Mouse (Mus musculus): ENCODE measurements around the gene Sergef.
A peak's percentile ranks its signal among the peaks of the same experiment; 100 is the strongest.

The Sergef gene

DNA sequence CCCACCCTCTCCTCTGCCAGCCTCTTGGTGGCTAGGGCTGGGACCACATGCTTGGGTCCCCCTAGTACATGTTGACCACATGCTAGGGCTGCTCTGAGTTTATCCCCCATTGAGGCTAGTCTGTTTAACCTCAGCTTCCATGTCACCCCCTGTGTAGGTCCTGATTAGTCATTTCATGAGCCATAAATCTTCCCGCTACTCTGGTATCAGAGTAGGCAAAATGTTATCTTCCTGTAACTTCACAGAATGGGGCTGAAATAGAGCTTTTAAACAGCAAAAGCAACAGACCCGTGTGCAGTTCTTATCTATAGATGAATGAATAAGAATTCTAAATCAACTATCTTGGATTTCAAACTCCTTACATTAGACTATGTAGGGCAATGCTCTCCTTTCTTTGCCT lies 138.1 kb downstream of the Sergef start:
- DNase-seq (ENCODE audit: low read depth) = peak; percentile 13

- DNase-seq (ENCODE audit: low read depth) = peak; percentile 79
Measured at GRCm38 (mm10) chr7:46499561-46499960, 140.0 kb downstream of the Sergef start.

- DNase-seq (ENCODE audit: low read depth) = no peak
Measured at GRCm38 (mm10) chr7:46492134-46492678, 147.4 kb downstream of the Sergef start.

GRCm38 (mm10) chr7:46487354-46487753 lies 152.3 kb downstream of the Sergef start:
- DNase-seq (ENCODE audit: low read depth) = no peak

DNA sequence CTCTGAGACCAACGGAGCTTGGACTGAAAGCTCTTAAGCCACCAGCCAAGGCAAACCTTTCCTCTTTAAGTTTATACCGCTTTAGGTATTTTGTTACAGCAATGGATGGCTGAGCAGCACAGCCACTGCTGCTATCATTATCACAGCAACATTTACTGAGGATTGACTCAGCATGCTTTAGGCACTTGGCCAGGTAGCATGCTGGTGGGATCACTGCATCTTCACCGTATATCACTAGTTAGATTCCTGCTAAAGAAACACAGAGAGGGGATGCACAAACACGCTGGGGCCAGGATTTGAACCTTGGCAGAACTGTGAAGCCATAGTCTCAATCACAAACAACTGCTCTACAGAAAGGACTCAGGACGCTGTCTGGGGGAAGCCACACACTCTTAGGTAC lies 152.8 kb downstream of the Sergef start:
- DNase-seq (ENCODE audit: low read depth) = no peak

DNA sequence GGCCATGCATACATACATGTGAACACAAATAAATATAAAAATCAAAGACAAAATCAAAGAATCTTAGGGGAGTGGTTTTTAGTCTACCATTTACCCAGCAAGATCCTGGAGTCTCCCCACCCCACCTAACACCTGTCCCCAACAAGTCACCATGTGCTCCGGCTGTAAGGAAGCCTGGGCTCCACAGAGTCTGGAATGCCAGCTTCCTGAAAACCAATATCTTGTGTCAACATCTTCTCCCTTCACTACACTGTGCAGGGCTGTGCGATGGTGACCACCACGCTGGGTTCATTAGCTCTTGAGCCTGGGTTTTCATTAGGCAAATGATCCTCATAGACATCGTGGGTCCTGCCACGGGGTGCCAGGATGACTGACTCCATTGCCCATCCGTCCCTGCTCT lies 155.4 kb downstream of the Sergef start:
- no peak for DNase-seq (ENCODE audit: low read depth)

GRCm38 (mm10) chr7:46483050-46483449 lies 156.6 kb downstream of the Sergef start:
- DNase-seq (ENCODE audit: low read depth) = no peak

- no peak for DNase-seq (ENCODE audit: low read depth)
Measured at GRCm38 (mm10) chr7:46482099-46482531, 157.5 kb downstream of the Sergef start.

DNA sequence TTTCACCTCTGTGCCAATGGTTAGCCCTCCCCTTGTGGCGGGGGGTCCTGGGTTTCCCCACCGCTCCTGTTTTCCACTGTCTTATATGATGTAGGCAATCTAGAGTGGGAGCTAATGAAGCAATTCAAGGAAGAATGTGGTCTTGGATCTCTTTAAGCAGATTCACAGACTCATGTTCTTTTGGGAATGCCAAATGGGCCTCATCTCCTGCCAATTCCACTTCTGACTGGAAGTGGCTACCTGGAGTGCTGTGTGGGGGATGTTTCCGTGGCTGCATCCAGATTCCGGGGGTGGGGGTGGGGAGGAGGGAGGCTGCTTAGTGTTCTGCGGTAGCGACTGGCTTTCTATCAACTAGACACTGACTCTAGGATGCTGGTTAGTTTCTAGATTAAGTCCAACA lies 159.8 kb downstream of the Sergef start:
- no peak for DNase-seq (ENCODE audit: low read depth)

GRCm38 (mm10) chr7:46477456-46477855 lies 162.2 kb downstream of the Sergef start:
- DNase-seq (ENCODE audit: low read depth) = peak; percentile 24

DNA sequence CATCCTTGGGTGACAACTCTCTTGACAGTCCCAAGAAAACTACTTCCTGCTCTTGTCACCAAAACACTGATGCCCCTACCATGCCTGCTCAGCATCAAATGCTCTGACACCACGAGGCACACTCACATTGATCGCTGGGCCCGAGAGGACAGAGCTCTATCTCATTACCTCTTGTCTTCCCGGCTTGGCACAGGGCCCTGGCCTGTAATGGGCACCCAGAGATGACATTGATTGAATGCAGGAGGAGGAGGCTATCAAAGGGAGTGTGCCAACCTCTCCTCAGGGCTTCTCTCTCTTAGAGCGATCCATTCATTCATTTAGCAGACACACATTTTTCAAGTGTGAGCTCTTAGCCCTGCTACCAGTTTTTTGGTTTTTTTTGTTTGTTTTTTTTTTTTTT lies 164.1 kb downstream of the Sergef start:
- DNase-seq (ENCODE audit: low read depth) = no peak

DNA sequence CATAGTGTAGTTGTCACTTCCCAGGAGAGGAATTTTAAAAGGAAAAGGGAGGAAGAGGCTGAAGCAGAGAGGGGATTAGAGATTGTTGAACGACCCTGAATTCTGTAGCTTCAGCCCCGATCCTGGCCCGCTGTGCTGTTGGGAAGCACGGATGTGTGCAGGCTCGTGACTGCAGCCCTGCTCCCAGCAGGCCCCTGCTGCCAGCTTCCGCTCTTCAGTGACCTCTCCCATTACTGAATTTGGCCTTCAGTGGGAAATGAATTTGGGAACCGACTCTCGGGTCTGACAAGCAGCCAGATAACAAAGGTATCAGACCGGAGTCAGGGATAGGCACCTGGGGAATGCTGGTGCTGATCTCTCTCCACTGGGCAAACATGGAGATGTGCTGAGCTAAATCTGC lies 166.5 kb downstream of the Sergef start:
- no peak for DNase-seq (ENCODE audit: low read depth)

- no peak for DNase-seq (ENCODE audit: low read depth)
Measured at GRCm38 (mm10) chr7:46471054-46471737, 168.4 kb downstream of the Sergef start.

- no peak for DNase-seq (ENCODE audit: low read depth)
Measured at GRCm38 (mm10) chr7:46469542-46469941, 170.1 kb downstream of the Sergef start.

GRCm38 (mm10) chr7:46466422-46466981 lies 173.1 kb downstream of the Sergef start:
- peak; percentile 24 for DNase-seq (ENCODE audit: low read depth)

GRCm38 (mm10) chr7:46463136-46463535 lies 176.5 kb downstream of the Sergef start:
- DNase-seq (ENCODE audit: low read depth) = no peak

GRCm38 (mm10) chr7:46462287-46462686 lies 177.3 kb downstream of the Sergef start:
- no peak for DNase-seq (ENCODE audit: low read depth)

DNA sequence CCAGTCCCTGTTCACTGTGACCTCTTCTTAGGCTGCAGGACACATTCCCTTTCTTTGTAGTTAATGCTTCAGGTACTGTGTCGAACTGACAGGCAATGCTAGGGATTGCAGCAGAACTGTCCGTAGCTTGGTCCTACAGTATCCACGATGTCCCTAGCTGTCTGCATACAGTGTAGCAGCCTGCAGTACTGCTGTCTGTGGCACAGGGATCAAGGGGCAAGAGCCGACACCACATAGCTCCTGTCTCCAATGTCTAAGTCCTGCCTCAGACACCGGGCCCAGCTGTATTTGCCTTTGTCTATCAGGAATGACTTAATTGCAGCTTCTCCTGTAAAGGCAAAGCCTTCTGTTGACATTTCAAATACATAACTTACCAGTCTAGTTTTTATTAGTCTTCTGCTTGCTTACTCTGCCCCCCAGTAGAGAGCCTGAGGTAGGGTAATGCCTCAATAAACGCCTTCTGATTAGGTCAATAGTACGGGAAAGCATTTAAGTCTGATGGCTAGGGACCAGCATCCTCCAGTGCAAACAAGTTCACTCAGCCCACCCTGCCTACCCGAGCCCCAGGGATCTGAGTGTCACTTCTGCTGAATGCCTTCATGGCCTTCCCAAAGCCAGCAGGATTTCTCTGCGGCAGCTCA lies 179.9 kb downstream of the Sergef start:
- no peak for DNase-seq (ENCODE audit: low read depth)

GRCm38 (mm10) chr7:46459200-46459599 lies 180.4 kb downstream of the Sergef start:
- DNase-seq (ENCODE audit: low read depth) = no peak

DNA sequence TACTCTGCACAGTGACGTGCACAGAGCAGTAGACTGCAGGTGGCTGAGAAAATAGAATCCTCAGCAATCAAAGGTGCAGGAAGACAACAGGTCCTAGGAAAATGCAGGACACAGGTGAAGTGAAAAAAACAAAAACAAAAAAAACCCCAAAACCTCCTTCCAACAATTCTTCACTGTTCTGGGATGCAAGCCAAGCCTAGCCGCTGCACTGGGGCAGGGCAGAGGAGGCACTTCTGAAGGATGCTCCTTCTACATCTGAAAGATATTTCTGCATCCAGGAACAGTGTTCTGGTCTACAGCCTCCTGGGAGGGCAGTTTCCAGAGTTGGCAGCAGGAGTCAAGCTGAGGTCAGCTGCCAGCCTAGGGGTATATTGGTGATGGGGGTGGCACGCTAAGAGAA lies 181.7 kb downstream of the Sergef start:
- no peak for DNase-seq (ENCODE audit: low read depth)

GRCm38 (mm10) chr7:46453930-46454679 lies 185.5 kb downstream of the Sergef start:
- DNase-seq (ENCODE audit: low read depth) = no peak

DNA sequence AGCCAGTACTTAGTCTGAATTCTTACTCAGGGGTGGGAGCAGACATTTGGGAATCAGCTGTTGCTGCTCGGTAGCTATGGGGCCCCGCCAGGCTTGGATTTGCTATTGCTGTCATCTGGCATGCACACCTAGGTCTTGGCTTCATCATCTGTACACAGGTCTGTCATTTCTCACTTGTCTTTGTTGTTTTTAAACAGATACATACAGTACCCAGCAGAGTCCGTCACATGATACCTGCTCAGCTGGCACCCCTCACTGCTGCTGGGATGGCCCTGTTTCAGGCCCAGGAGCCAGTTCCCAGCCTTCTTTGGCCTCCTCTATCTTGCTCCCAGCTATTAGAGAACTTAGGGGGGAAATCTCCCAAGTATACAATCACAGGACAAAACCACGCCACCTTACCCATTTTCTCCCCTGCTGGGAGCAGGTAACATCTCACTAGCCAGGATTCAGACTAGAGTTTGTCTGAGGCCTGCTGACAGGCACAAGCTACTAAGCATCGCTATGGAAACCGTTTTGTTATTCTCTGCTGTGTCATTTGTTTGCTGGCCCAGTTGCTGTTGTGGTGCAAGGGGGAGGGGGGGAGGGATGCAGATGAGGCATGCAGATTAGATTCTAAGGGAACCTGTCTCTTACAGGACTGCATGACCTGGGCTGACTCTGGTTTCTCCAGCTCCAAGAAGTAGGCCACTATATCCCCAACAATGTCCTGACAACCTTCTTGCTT lies 190.5 kb downstream of the Sergef start:
- DNase-seq (ENCODE audit: low read depth) = peak; percentile 44
